Mouse (Mus musculus): Measurements from ENCODE around the gene Ubash3a. TPM values are rescaled to one million over a fixed set of nuclear protein-coding genes. Genes with fewer than 3 reads are reported as not detected.

Ubash3a gene
- polyA plus RNA-seq, 1 experiment from 2014 or later, result 2.0 TPM

DNA sequence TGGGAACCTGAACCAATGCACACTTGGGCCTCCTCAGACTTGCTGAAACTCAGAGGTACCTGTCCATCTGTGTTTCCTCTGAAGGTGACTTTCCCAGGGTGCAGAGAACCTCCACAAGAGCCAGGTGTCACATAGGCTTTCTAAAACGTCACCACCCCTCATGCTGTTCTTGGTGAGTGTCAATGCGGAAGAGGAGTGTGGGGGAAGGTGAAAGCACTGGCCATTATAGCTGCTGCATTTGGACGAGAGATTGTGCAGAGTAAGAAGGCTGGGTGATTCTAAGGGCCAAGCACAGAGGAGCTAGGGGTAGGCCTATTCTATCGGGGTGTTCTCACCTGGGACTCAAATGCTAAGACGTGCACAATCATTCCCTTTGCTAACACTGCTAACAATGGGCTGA is 46.3 kb downstream of the Ubash3a start:
- H3K27ac ChIP-seq, result no peak overlapping the region
- no peak overlapping the region for H3K9ac ChIP-seq
- WGBS, result 59% methylated on average over 5 of the region's 5 CpGs
- no peak overlapping the region for H3K4me2 ChIP-seq
- no peaks in the 10 kb centered on the region for H3K9me3 ChIP-seq
- no peaks in the 10 kb centered on the region for H3K36me3 ChIP-seq
- H3K27me3 ChIP-seq, result no peaks in the 10 kb centered on the region
- ATAC-seq (ENCODE audit: borderline replicate concordance, extremely low read depth, low FRiP score, low TSS enrichment), result no peak
- H3K4me1 ChIP-seq, result no peaks in the 10 kb centered on the region
- no peak overlapping the region for H3K4me3 ChIP-seq

DNA sequence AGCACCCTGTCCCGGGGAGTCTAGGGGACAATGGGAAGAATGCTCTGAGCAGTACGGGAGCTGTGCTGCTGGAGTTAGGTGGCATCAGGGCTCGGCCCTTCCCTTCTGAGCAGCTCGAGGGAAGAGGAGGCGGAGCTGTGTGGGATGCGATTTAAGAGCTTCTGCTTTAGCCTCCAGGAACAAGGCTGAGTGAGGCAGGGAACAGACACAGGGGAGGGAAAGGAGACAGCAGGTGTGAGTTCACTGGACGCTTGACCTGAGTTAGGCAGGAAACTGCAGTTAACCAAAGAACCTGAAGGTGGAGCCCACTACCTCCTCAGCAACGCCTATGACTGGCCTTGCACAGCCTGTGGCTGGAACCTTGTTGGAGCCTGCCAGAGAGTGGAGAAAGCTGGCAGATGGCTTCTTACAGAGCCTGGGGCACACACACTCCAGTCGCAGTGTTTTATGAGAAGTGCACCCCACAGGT is 46.8 kb downstream of the Ubash3a start:
- Histone ChIP-seq H3K27ac (no peak overlapping the region), H3K9me3 (no peaks in the 10 kb centered on the region), H3K4me2 (no peak overlapping the region), H3K4me3 (no peak overlapping the region), H3K9ac (no peak overlapping the region), H3K36me3 (no peaks in the 10 kb centered on the region), H3K27me3 (no peaks in the 10 kb centered on the region), H3K4me1 (no peaks in the 10 kb centered on the region)
- peak; percentile 52; the same call in 1 of the 2 replicates for ATAC-seq (ENCODE audit: borderline replicate concordance, extremely low read depth, low FRiP score, low TSS enrichment)
- WGBS, result 12% methylated on average over 9 of the region's 9 CpGs

DNA sequence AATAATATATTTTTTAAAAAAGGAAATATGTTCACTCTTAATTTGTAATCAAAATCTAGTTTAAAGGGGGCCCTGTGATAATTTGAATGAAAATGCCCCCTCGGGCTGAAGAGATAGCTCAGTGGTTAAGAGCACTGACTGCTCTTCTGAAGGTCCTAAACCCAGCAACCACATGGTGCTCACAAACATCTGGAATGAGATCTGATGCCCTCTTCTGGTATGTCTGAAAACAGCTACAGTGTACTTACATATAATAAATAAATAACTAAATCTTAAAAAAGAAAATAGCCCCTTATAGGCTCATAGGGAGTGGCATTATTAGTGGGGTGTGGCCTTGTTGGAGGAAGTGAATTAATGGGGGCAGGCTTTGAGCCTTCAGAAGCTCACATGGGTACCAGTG is 49.5 kb downstream of the Ubash3a start:
- H3K4me3 ChIP-seq, result no peak overlapping the region
- H3K27me3 ChIP-seq, result no peaks in the 10 kb centered on the region
- H3K4me2 ChIP-seq, result no peak overlapping the region
- no peak overlapping the region for H3K27ac ChIP-seq
- H3K4me1 ChIP-seq, result no peaks in the 10 kb centered on the region
- ATAC-seq (ENCODE audit: borderline replicate concordance, extremely low read depth, low FRiP score, low TSS enrichment), result no peak
- no peaks in the 10 kb centered on the region for H3K36me3 ChIP-seq
- H3K9me3 ChIP-seq, result no peaks in the 10 kb centered on the region
- WGBS, result 75% methylated on average over 1 of the region's 1 CpGs
- H3K9ac ChIP-seq, result no peak overlapping the region

DNA sequence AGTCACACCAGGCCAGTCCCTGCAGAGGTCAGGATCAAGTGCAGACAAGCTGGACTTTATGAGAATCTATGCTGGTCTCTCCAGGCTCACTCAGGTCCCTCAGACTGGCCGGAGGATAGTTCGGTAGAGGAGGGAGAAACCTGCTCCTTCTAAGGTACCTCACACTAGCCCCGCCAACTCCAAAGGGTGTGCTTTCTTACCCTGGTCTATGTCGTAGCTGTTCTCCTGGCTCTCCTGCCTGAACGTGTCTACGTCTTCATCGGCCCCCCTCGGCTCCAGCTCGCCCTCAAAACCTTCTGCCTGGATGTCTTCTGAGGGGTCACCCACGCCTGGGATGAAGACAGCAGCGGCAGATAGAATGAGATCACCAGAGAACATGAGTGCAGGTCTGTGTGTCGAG is 50.2 kb downstream of the Ubash3a start:
- WGBS, result 75% methylated on average over 12 of the region's 12 CpGs
- Histone ChIP-seq H3K9ac (no peak overlapping the region), H3K4me1 (no peaks in the 10 kb centered on the region), H3K27ac (no peak overlapping the region), H3K4me3 (no peak overlapping the region), H3K27me3 (no peaks in the 10 kb centered on the region), H3K4me2 (no peak overlapping the region), H3K9me3 (no peaks in the 10 kb centered on the region), H3K36me3 (no peaks in the 10 kb centered on the region)
- ATAC-seq (ENCODE audit: borderline replicate concordance, extremely low read depth, low FRiP score, low TSS enrichment), result no peak

DNA sequence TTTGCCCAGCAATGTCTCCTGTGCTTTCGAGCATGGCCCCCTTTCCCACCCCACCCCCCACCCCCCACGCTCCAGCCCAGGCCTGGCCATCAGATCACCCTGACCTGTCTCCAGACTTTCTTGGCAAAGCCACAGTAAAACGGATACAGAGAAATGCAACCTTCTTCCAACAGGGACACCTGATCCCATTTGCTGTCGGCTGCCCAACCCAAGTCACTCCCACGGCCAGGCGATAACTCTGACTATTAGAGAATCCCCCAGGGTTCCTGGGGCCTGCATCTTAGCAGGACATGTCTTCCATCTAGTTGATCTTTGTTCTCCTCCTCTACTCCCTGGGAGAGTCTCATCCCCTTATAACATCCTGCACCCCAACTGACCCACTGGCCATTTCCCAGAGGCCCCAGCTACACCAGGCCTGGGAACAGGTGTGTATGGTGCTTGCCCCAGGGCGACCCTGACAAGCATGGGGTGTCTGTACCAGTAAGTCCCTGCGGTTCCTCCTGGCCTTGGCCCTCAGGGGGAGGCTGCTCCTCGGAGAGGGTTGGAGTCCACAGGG is 50.7 kb downstream of the Ubash3a start:
- Histone ChIP-seq H3K27ac (no peak overlapping the region), H3K9me3 (no peaks in the 10 kb centered on the region), H3K4me1 (no peaks in the 10 kb centered on the region), H3K4me3 (no peak overlapping the region), H3K27me3 (no peaks in the 10 kb centered on the region), H3K36me3 (no peaks in the 10 kb centered on the region), H3K4me2 (no peak overlapping the region), H3K9ac (no peak overlapping the region)
- ATAC-seq (ENCODE audit: borderline replicate concordance, extremely low read depth, low FRiP score, low TSS enrichment), result no peak
- 72% methylated on average over 9 of the region's 9 CpGs for WGBS

DNA sequence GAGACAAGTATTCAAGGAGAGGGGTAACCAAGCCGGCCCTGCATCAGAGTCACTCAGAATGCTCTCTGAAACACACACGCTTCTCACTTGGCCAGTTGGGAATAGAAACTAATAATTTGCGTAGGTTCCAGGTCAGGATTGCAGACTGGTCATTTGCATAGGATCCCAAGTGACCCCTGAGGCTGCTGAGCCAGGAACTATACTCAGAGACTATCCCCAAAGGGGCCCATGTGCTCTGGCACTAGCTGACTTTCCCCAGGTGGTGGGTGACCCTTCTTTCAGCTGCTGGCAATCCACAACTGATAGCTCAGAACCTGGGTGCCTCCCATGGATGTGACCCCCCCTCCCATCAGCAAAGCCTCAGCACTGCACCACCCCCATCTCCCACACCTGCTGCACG is 51.5 kb downstream of the Ubash3a start:
- 86% methylated on average over 4 of the region's 4 CpGs for WGBS
- ATAC-seq (ENCODE audit: borderline replicate concordance, extremely low read depth, low FRiP score, low TSS enrichment), result no peak
- Histone ChIP-seq H3K27me3 (no peaks in the 10 kb centered on the region), H3K4me3 (no peak overlapping the region), H3K4me1 (no peaks in the 10 kb centered on the region), H3K27ac (no peak overlapping the region), H3K9me3 (no peaks in the 10 kb centered on the region), H3K36me3 (no peaks in the 10 kb centered on the region), H3K4me2 (no peak overlapping the region), H3K9ac (no peak overlapping the region)

DNA sequence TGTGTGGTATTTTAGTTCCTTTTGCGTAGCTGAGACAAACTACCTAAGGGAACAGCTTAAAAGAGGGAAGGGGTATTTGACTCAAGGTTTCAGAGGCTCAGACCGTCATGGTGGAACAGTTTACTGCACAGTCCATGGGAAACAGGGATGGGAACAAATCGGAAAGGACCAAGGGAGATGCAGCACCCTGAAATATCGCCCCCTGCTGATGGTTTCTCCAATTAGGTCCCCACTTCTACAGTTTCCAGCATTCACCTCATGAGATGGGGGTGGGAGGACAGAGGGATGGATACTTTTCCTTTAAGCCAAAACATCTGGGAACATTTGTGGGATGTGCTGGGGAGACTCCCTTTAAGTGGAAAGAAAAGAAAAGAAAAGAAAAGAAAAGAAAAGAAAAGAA is 52.2 kb downstream of the Ubash3a start:
- H3K27ac ChIP-seq, result no peak overlapping the region
- H3K36me3 ChIP-seq, result no peaks in the 10 kb centered on the region
- H3K4me1 ChIP-seq, result no peaks in the 10 kb centered on the region
- WGBS, result 69% methylated on average over 4 of the region's 4 CpGs
- no peak for ATAC-seq (ENCODE audit: borderline replicate concordance, extremely low read depth, low FRiP score, low TSS enrichment)
- no peak overlapping the region for H3K4me2 ChIP-seq
- no peaks in the 10 kb centered on the region for H3K27me3 ChIP-seq
- no peaks in the 10 kb centered on the region for H3K9me3 ChIP-seq
- H3K9ac ChIP-seq, result no peak overlapping the region
- no peak overlapping the region for H3K4me3 ChIP-seq

DNA sequence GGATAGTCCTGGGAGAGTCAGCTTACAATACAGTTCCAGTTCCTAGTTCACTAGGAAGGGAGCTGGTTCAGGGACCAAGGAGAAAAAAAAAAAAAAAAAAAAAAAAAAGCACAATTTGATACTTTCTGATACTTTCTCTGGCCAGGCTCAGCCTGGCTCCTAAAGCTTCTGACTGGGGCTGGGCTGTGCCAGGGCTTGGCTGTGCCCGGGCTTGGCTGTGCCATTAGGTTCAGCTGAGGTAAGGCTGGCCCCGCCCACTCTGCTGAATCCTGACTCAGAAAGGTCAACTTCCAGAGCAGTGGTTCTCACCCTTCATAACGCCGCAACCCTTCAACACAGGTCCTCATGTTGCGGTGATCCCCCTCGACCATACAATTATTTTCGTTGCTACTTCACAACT is 52.8 kb downstream of the Ubash3a start:
- no peaks in the 10 kb centered on the region for H3K4me1 ChIP-seq
- H3K9ac ChIP-seq, result no peak overlapping the region
- H3K27me3 ChIP-seq, result no peaks in the 10 kb centered on the region
- no peak for ATAC-seq (ENCODE audit: borderline replicate concordance, extremely low read depth, low FRiP score, low TSS enrichment)
- 75% methylated on average over 7 of the region's 7 CpGs for WGBS
- H3K27ac ChIP-seq, result no peak overlapping the region
- H3K4me2 ChIP-seq, result no peak overlapping the region
- H3K4me3 ChIP-seq, result no peak overlapping the region
- no peaks in the 10 kb centered on the region for H3K9me3 ChIP-seq
- H3K36me3 ChIP-seq, result no peaks in the 10 kb centered on the region

DNA sequence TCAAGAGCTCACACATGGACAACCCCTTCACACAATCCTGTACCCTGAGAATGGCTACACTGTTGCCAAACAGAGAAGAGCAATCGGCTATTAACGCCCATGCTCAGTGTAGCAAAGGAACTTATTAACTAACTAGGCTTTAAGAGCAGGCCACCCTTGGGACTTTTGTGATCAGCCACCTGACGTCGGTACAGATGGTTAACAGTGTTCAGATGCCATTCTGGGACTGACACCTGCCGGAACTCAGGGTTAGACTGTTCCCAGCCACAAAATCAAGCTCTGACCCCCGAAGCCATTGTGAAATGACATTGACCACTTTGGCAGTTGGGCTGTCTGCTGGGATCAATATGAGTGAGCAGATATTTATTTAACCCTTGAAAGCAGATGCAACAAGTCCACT is 53.7 kb downstream of the Ubash3a start:
- H3K27me3 ChIP-seq, result no peaks in the 10 kb centered on the region
- H3K9ac ChIP-seq, result no peak overlapping the region
- no peaks in the 10 kb centered on the region for H3K36me3 ChIP-seq
- H3K4me1 ChIP-seq, result no peaks in the 10 kb centered on the region
- H3K9me3 ChIP-seq, result no peaks in the 10 kb centered on the region
- 82% methylated on average over 6 of the region's 6 CpGs for WGBS
- no peak overlapping the region for H3K4me3 ChIP-seq
- no peak overlapping the region for H3K4me2 ChIP-seq
- no peak for ATAC-seq (ENCODE audit: borderline replicate concordance, extremely low read depth, low FRiP score, low TSS enrichment)
- no peak overlapping the region for H3K27ac ChIP-seq

DNA sequence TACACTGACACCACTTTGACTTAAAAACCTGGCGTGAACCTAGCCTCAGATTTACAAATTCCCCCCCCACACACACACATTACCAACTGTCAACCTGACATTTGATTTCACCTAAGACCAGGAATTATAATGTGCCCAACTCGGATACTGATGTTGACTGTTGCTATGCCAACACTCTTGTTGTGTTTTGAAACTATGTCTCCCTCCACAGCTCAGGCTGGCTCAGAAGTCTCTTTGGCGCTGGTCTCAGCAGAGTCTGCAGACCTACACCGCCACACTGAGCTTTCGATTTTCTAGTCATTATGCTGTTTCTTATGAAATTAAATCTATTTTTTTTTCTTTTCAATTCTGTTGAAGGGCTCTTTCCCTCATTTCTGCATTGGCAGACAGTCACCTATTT is 55.0 kb downstream of the Ubash3a start:
- ATAC-seq (ENCODE audit: borderline replicate concordance, extremely low read depth, low FRiP score, low TSS enrichment), result no peak
- WGBS, result 51% methylated on average over 5 of the region's 5 CpGs
- no peaks in the 10 kb centered on the region for H3K27me3 ChIP-seq

DNA sequence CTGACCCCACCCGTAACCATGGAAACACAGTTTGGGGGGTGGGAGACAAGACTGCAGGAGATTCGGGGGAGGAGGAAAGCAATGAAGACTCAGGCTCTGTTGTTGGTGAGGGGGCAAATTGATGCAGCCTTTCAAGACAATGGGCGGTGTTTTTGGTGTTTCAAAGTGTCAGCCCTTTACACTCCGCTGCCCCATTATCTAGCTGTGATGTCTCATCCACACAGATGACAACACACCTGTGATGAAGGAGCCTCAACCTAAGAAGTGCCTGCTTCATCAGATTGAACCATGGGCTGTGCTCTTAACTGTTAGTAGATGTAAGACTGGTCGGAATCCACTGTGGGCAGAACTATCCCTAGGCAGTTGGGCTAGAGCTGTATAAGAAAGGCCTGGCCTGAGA is 56.1 kb downstream of the Ubash3a start:
- no peak overlapping the region for H3K27ac ChIP-seq
- ATAC-seq (ENCODE audit: borderline replicate concordance, extremely low read depth, low FRiP score, low TSS enrichment), result no peak
- no peak overlapping the region for H3K9ac ChIP-seq
- H3K36me3 ChIP-seq, result no peaks in the 10 kb centered on the region
- no peaks in the 10 kb centered on the region for H3K27me3 ChIP-seq
- H3K4me1 ChIP-seq, result no peaks in the 10 kb centered on the region
- no peaks in the 10 kb centered on the region for H3K9me3 ChIP-seq
- no peak overlapping the region for H3K4me3 ChIP-seq
- H3K4me2 ChIP-seq, result no peak overlapping the region
- 84% methylated on average over 5 of the region's 5 CpGs for WGBS

More for the DNA sequence above, 55.0 kb downstream of the Ubash3a start:
- Histone ChIP-seq H3K4me1 (no peaks in the 10 kb centered on the region), H3K9me3 (no peaks in the 10 kb centered on the region), H3K4me3 (no peak overlapping the region), H3K36me3 (no peaks in the 10 kb centered on the region), H3K27ac (no peak overlapping the region), H3K4me2 (no peak overlapping the region), H3K9ac (no peak overlapping the region)

DNA sequence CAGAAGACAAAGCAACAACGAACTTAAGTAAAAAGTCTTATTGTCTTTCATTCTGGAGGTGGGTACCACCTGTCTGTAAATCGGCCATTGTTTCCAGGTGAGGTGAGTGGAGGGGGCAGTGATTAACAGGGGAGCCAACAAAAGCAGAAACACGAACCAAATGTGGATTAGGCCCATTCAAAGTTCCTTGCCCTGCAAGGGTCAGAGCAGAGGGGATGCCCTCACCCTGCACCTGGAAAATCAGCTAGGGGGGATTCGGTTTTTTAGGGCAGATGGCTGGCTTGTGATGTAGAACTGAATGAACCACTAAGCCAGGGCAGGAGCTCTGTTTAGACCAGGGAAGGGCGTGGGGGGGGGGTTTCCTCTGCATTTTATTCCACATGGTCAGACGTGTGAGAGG is 56.7 kb downstream of the Ubash3a start:
- Histone ChIP-seq H3K27ac (no peak overlapping the region), H3K9me3 (no peaks in the 10 kb centered on the region), H3K9ac (no peak overlapping the region), H3K36me3 (no peaks in the 10 kb centered on the region), H3K4me3 (no peak overlapping the region), H3K4me2 (no peak overlapping the region), H3K27me3 (no peaks in the 10 kb centered on the region), H3K4me1 (no peaks in the 10 kb centered on the region)
- 59% methylated on average over 6 of the region's 6 CpGs for WGBS
- no peak for ATAC-seq (ENCODE audit: borderline replicate concordance, extremely low read depth, low FRiP score, low TSS enrichment)

DNA sequence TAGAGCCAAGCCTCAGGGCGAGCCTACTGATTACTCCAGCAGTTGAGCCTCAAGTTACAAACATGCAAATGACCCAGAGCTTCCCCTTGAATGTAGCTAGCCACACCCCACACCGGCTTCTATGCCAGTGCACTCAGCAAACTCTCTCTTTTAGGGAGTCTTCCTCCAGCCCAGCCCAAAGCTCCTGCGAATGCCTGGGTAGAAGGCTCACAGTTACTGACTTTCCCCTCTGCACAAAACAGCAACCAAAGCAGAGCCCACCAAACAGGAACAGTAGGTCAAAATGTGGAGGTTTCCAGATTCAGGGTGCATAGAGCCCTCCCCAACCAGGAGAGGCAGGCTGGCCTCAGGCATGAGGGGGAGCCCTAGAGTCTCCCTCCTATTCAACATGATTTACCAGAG is 57.5 kb downstream of the Ubash3a start:
- no peak for ATAC-seq (ENCODE audit: borderline replicate concordance, extremely low read depth, low FRiP score, low TSS enrichment)
- no peaks in the 10 kb centered on the region for H3K9me3 ChIP-seq
- 11% methylated on average over 3 of the region's 3 CpGs for WGBS
- H3K27ac ChIP-seq, result no peak overlapping the region
- no peak overlapping the region for H3K4me3 ChIP-seq
- no peaks in the 10 kb centered on the region for H3K27me3 ChIP-seq
- H3K4me2 ChIP-seq, result no peak overlapping the region
- H3K9ac ChIP-seq, result no peak overlapping the region
- no peaks in the 10 kb centered on the region for H3K4me1 ChIP-seq
- no peaks in the 10 kb centered on the region for H3K36me3 ChIP-seq

All from lung, embryonic 15.5 days (tissue).